Mouse (Mus musculus) liver, adult 2 months (tissue): ENCODE measurements around the gene Fcer1a. TPM values are rescaled to one million over a fixed set of nuclear protein-coding genes. Genes with fewer than 3 reads are reported as not detected.

Experiments used
- DNase-seq: peaks from one replicate; pipeline ENCODE4 v3.0.0-alpha.2; 2011; ENCODE audit warnings: low read depth, low spot score; ENCODE audit errors: extremely low read depth
- H3K27ac ChIP-seq: fragments of 200-500 bp; replicated peaks from 2 replicates; pipeline ENCODE4 v1.5.1; 2012; ENCODE audit warnings: low read depth, mild to moderate bottlenecking, control low read depth, inconsistent platforms, low read length; ENCODE audit not compliant: insufficient read depth
- H3K27me3 ChIP-seq: fragments of 200-500 bp; 2 replicates; pipeline ENCODE4 v1.6.1; 2012; ENCODE audit warnings: mild to moderate bottlenecking, moderate library complexity, low read length, inconsistent platforms; ENCODE audit not compliant: control insufficient read depth, insufficient read depth
- H3K36me3 ChIP-seq: fragments of 200-500 bp; 2 replicates; pipeline ENCODE4 v1.6.1; 2012; ENCODE audit warnings: low read length, inconsistent platforms; ENCODE audit not compliant: control insufficient read depth, insufficient read depth
- H3K4me1 ChIP-seq: fragments of 200-500 bp; 2 replicates; pipeline ENCODE4 v1.6.1; 2011; ENCODE audit warnings: low read length; ENCODE audit not compliant: control insufficient read depth, insufficient read depth
- H3K4me3 ChIP-seq: fragments of 200-500 bp; 2 replicates; pipeline ENCODE4 v1.5.1; 2011; ENCODE audit warnings: low read depth, mild to moderate bottlenecking, control low read depth, low read length, moderate library complexity; ENCODE audit not compliant: insufficient read depth
- H3K79me2 ChIP-seq: fragments of 200-500 bp; 2 replicates; pipeline ENCODE4 v1.6.1; 2012; ENCODE audit warnings: inconsistent platforms, mild to moderate bottlenecking, low read length, moderate library complexity; ENCODE audit not compliant: control insufficient read depth, insufficient read depth
- H3K9ac ChIP-seq: fragments of 200-500 bp; 2 replicates; pipeline ENCODE4 v1.6.1; 2012; ENCODE audit warnings: low read depth, mild to moderate bottlenecking, control low read depth, inconsistent platforms, low read length
- CTCF ChIP-seq: fragments of 200-500 bp; IDR thresholded peaks from 2 replicates; pipeline ENCODE4 v1.5.1; 2011; ENCODE audit warnings: low read depth, low read length, control low read depth
- POLR2A ChIP-seq: fragments of 200-500 bp; IDR thresholded peaks from 2 replicates; pipeline ENCODE4 v1.6.1; 2011; ENCODE audit warnings: low read length, control low read depth; ENCODE audit not compliant: insufficient read depth; ENCODE audit errors: extremely low read depth
- WGBS: fragments of 180-500 bp; shearing (Covaris S2); methylation state at CpG from one replicate; pipeline ENCODE4 v1.1.7; 2018; 5-methylcytosine and 5-hydroxymethylcytosine counted together
- polyA plus RNA-seq: library from polyadenylated mRNA; depleted of rRNA; stranded (reverse); fragments of >200 nt; gene quantifications from 2 replicates; pipeline ENCODE4 v1.2.3, GENCODE M21; 2012; rRNA removed
- total RNA-seq: library from RNA; depleted of rRNA; stranded (reverse); fragments of >200 nt; gene quantifications from 2 replicates; pipeline ENCODE4 v1.2.3, GENCODE M21; 2014; rRNA removed

Gene Fcer1a
- total and polyA plus RNA-seq, 2 experiments = not detected

DNA sequence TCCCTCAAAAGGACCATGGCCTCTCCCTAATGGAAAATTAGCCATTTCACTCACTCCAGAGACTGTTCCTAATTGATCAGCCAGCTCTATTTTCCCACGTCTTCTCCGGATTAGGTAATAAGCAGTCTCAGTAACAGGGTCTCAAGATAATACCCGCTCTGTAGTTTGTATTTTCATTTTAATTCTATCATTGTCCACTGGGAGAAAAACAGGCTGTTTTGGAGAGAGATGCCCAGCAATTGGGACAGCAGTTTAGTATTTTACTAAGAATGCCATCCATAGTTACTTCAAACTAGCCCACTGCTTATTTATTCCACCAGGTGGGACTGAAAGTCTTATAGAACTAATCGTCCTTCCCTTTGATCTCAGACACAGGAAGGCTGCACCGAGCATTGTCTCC is 29.5 kb downstream of the Fcer1a start, which contains the start of gene Olfr218:
Gene Olfr218, plus strand, starts transcription at position 301 of the 400 bp plus-strand sequence.
- H3K36me3 ChIP-seq = no peaks in the 10 kb centered on the region
- no peak within 1 kb of the TSS for H3K27ac ChIP-seq
- WGBS = 86% methylated on average over 5 of the region's 5 CpGs
- no peaks in the 10 kb centered on the region for H3K27me3 ChIP-seq
- H3K4me3 ChIP-seq = no peak within 1 kb of the TSS
- DNase-seq = no peak
- H3K79me2 ChIP-seq = no peaks in the 10 kb centered on the region
- no peak within 1 kb of the TSS for H3K9ac ChIP-seq
- no peaks in the 10 kb centered on the region for H3K4me1 ChIP-seq
- TF ChIP-seq CTCF (no peak), POLR2A (no peak)

DNA sequence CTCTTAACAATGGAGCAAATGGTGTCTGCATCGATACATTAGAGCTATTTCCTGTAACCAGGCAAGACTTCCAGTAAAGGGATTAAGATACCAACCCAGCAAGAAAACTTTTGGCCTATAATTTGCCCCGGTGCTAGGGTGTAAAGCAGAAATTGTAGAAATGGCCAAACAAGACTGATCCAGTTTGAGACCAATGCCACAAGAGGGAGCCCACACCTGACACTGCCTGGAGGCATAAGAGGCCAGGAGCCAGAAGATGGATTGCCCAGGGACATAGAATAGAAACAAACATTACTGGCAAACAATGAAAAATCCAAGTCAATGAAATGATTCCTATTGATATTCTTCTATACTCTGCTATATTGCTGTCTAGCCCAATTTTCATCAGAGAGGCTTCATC is 30.7 kb downstream of the Fcer1a start:
- no peak for DNase-seq
- H3K36me3 ChIP-seq = no peaks in the 10 kb centered on the region

DNA sequence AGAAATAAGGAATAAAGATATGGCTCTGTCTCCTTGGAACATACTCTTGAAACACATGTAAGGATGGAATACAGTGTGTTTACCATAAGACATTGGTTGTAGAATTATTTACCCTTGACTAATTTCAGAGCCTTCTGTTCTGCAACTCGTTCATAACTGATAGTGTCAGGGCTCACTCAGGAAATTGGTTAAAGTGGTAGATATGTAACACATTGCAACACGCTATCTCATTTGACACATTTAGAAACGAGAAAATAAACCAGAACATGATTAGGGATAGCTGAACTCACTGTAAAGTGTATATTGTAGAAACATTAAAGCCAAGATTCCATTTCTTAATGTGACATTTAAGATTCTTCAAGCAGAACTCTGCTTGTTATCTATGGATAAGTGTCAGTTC is 35.0 kb downstream of the Fcer1a start:
- WGBS = 58% methylated on average over 3 of the region's 3 CpGs
- no peaks in the 10 kb centered on the region for H3K79me2 ChIP-seq
- no peaks in the 10 kb centered on the region for H3K36me3 ChIP-seq
- TF ChIP-seq CTCF (no peak), POLR2A (no peak)
- H3K27ac ChIP-seq = no peak overlapping the region
- H3K27me3 ChIP-seq = no peaks in the 10 kb centered on the region
- H3K9ac ChIP-seq = no peak overlapping the region
- no peak overlapping the region for H3K4me3 ChIP-seq
- DNase-seq = no peak
- H3K4me1 ChIP-seq = no peaks in the 10 kb centered on the region

More for the DNA sequence above, 30.7 kb downstream of the Fcer1a start:
- no peak overlapping the region for H3K9ac ChIP-seq
- H3K4me3 ChIP-seq = no peak overlapping the region
- H3K27me3 ChIP-seq = no peaks in the 10 kb centered on the region
- no peaks in the 10 kb centered on the region for H3K79me2 ChIP-seq
- H3K4me1 ChIP-seq = no peaks in the 10 kb centered on the region
- TF ChIP-seq CTCF (no peak), POLR2A (no peak)
- no peak overlapping the region for H3K27ac ChIP-seq
- 79% methylated on average over 2 of the region's 2 CpGs for WGBS

DNA sequence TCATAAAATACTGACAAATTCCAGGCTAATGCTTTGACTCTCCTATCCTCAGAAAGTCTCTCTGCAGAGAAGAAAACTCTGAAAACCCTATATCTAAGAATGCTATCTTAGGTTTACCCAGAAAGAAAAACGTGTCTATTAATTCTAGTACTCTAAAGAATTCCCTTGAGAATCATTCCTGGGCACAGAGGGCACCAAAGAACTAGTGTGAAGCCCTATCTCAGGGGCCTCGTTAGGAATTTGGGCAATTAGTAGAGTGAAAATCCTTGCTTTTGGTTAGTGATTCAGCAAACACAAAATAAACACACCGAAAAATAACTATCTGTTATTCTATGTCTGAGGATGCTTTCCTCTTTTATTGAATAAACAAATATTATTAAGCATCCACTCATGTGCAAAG is 36.5 kb downstream of the Fcer1a start, which contains the start of gene Olfr1406:
Gene Olfr1406, minus strand, starts transcription at position 101 of the 400 bp plus-strand sequence.
- Histone ChIP-seq H3K4me1 (no peaks in the 10 kb centered on the region), H3K9ac (no peak within 1 kb of the TSS), H3K27ac (no peak within 1 kb of the TSS), H3K36me3 (no peaks in the 10 kb centered on the region), H3K79me2 (no peaks in the 10 kb centered on the region), H3K4me3 (no peak within 1 kb of the TSS), H3K27me3 (no peaks in the 10 kb centered on the region)
- TF ChIP-seq POLR2A = no peak
- no peak for TF ChIP-seq CTCF
- 55% methylated on average over 3 of the region's 3 CpGs for WGBS
- DNase-seq = no peak

DNA sequence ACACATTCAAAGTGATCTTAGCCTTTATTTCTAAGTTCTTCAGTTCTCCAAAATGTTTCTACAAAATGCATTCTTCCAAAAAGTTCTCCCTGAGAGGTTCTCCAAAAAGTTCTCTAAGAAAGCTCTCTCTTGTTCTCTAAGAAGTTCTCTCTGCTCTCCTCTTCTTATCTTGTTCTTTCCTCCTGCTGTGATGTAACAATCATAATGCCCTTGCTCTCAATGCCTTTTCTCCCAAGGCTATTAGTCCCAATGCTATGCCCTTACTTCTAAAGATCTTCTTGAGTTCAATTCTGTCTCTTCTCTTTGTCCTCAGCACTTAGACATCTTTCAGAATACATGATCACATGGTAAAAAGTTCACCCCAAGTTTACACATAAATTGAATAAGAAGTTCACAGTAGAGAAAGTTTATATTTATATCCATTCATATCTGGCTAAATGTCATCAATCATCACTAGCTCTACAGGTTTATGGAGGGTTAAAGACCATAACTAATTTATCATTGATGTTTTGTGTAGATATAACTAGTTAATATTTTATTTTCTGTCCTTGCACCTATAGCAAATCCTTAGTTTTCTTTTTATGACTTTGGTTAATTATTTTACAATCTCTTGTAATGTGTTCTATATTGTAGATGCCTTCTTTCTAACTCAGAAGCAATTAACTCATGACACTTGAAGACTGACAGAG is 52.7 kb downstream of the Fcer1a start:
- TF ChIP-seq POLR2A = no peak
- TF ChIP-seq CTCF = no peak
- H3K36me3 ChIP-seq = no peaks in the 10 kb centered on the region

More for the DNA sequence above, 52.7 kb downstream of the Fcer1a start:
- Histone ChIP-seq H3K4me3 (no peak overlapping the region), H3K9ac (no peak overlapping the region), H3K27me3 (no peaks in the 10 kb centered on the region), H3K27ac (no peak overlapping the region), H3K4me1 (no peaks in the 10 kb centered on the region), H3K79me2 (no peaks in the 10 kb centered on the region)
- no peak for DNase-seq

Other genes with a start within 250 kb of the Fcer1a start
- not detected in 2 replicates for gene Olfr1408, start 89.8 kb downstream of the Fcer1a start, total RNA-seq
- not detected in 2 replicates for gene Olfr1408, start 89.8 kb downstream of the Fcer1a start, polyA plus RNA-seq
- gene Olfr1406, start 36.6 kb downstream of the Fcer1a start, total RNA-seq = not detected in 2 replicates
- not detected in 2 replicates for gene Olfr1406, start 36.6 kb downstream of the Fcer1a start, polyA plus RNA-seq
- gene Olfr218, start 29.4 kb downstream of the Fcer1a start, total RNA-seq = not detected in 2 replicates
- not detected in 2 replicates for gene Olfr218, start 29.4 kb downstream of the Fcer1a start, polyA plus RNA-seq
- not detected in 2 replicates for gene Olfr1404, start 14.8 kb downstream of the Fcer1a start, total RNA-seq
- gene Olfr1404, start 14.8 kb downstream of the Fcer1a start, polyA plus RNA-seq = not detected in 2 replicates
- gene Olfr418, start 38.8 kb upstream of the Fcer1a start, total RNA-seq = not detected in 2 replicates
- not detected in 2 replicates for gene Olfr418, start 38.8 kb upstream of the Fcer1a start, polyA plus RNA-seq
- gene Mptx2, start 50.6 kb upstream of the Fcer1a start, total RNA-seq = not detected in 2 replicates
- not detected in 2 replicates for gene Mptx2, start 50.6 kb upstream of the Fcer1a start, polyA plus RNA-seq
- gene Ackr1, start 106.5 kb upstream of the Fcer1a start, total RNA-seq = 0.87 and 0.92 TPM in 2 replicates
- 4.1 and 5.2 TPM in 2 replicates for gene Ackr1, start 106.5 kb upstream of the Fcer1a start, polyA plus RNA-seq
- 3.0 and 3.4 TPM in 2 replicates for gene Aim2, start 123.7 kb upstream of the Fcer1a start, total RNA-seq
- 0.12 and 0.44 TPM in 2 replicates for gene Aim2, start 123.7 kb upstream of the Fcer1a start, polyA plus RNA-seq
- gene Cadm3, start 140.5 kb upstream of the Fcer1a start, total RNA-seq = 3.0 and 6.2 TPM in 2 replicates
- gene Cadm3, start 140.5 kb upstream of the Fcer1a start, polyA plus RNA-seq = 9.2 and 10.4 TPM in 2 replicates